Mouse (Mus musculus): ENCODE data around the gene Cpsf6. TPM values are rescaled to one million over a fixed set of nuclear protein-coding genes. Genes with fewer than 3 reads are reported as not detected.

Gene Cpsf6
- polyA plus RNA-seq, 1 experiment, result 26.9 TPM

DNA sequence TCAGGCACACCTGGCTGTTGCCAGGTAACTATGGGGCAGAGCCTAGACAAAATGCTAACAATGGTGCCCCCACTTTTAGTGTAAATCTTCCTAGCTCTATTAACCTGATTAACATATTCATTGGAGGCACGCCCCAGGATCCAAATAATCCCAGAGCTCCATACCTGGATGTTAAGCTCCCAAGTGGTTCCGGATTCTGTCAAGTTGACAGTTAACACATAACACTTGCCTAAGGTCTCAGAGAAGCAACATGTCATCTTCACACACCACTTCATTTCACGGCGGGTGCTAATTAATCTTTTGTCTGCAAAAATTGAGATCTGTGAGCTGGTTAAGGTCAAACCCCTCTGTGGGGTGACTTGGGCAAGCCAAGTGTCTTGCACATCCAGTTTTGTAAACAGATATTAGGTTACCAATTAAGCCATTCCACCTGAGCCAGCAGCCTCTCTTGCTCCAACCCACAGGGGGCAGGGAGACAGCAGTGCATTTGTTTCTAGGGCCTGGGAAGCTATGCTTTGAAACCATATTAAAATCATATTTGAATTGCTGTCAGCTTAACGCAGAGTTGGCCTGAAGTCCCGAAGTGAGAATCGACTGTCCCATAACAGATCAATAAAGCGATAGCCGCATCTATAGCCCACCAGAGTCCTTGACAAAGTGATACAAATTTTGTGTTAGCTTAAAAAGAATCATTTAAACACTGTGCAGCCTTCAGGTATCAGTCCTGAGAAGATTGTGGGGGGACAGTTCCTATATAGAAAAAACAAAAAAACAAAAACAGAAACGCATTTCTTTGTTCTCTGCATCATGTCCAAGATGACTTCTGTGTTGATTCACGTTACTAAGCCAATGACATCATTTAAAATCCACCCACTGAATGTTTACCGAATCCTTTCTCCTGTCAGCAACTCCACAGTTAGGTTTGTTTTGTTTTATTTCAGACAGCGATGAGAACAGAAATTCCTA is 34.0 kb upstream of the Cpsf6 start:
- peak; percentile 75 for DNase-seq
- TF ChIP-seq POLR2A (IDR thresholded peaks at IDR 0.05; ENCODE audit: low read depth, low read length) (no peak), CTCF (conservative IDR thresholded peaks at IDR 0.05; ENCODE audit: insufficient read depth, insufficient read length, low read depth, low read length) (no peak; the same call in 1 of the 2 replicates)
- Histone ChIP-seq H3K27ac (ENCODE audit: insufficient read depth, low read depth, low read length) (no peak overlapping the region), H3K4me3 (ENCODE audit: insufficient read depth, low read depth, low read length) (no peak overlapping the region), H3K27me3 (replicated peaks; ENCODE audit: control insufficient read depth, insufficient read depth, low read length) (no peaks in the 10 kb centered on the region), H3K36me3 (ENCODE audit: control insufficient read depth, insufficient read depth, low read length) (no peaks in the 10 kb centered on the region), H3K4me1 (ENCODE audit: control insufficient read depth, insufficient read depth, low read length) (peaks cover 4% of the 10 kb centered on the region; the same call in 1 of the 2 replicates)
- WGBS, result 67% methylated on average over 13 of the region's 13 CpGs

DNA sequence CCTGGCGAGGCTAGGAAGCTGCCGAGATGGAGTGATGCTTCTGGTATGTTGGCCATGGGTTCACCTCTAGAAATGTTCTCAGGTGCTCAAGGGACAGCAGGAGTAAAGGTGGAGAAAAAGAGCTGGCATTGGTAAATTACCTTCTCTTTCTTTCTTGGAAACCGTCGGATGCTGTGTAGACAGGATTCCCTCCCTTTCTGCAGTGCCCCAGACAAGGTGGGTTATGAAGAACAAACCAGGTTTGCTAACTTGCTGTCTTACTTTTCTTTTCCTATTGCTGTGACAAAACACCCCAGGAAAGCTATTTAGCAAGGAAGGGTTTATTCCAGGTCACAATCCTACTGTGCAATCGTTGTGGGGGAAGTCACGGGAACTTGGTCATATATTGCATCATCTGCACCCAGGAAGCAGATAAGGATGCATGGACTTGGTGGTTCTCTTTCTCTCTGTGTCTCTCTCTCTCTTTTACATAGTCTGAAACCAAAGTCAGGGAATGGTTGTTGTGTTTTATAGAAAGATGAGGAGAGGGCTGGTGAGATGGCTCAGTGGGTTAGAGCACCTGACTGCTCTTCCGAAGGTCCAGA is 32.8 kb upstream of the Cpsf6 start:
- Histone ChIP-seq H3K27me3 (replicated peaks; ENCODE audit: control insufficient read depth, insufficient read depth, low read length) (no peaks in the 10 kb centered on the region), H3K4me1 (ENCODE audit: control insufficient read depth, insufficient read depth, low read length) (peaks cover 4% of the 10 kb centered on the region; the same call in 1 of the 2 replicates), H3K36me3 (ENCODE audit: control insufficient read depth, insufficient read depth, low read length) (no peaks in the 10 kb centered on the region), H3K4me3 (ENCODE audit: insufficient read depth, low read depth, low read length) (no peak overlapping the region), H3K27ac (ENCODE audit: insufficient read depth, low read depth, low read length) (no peak overlapping the region)
- no peak for DNase-seq
- TF ChIP-seq CTCF (conservative IDR thresholded peaks at IDR 0.05; ENCODE audit: insufficient read depth, insufficient read length, low read depth, low read length) (no peak), POLR2A (IDR thresholded peaks at IDR 0.05; ENCODE audit: low read depth, low read length) (no peak)
- 71% methylated on average over 7 of the region's 7 CpGs for WGBS

GRCm38 (mm10) chr10:117411716-117412473 is 32.1 kb upstream of the Cpsf6 start:
- no peaks in the 10 kb centered on the region for H3K36me3 ChIP-seq (ENCODE audit: control insufficient read depth, insufficient read depth, low read length)
- 41% methylated on average over 16 of the region's 16 CpGs for WGBS
- peak; percentile 12 for DNase-seq
- no peak for TF ChIP-seq POLR2A (IDR thresholded peaks at IDR 0.05; ENCODE audit: low read depth, low read length)
- no peak for TF ChIP-seq CTCF (conservative IDR thresholded peaks at IDR 0.05; ENCODE audit: insufficient read depth, insufficient read length, low read depth, low read length)
- H3K4me3 ChIP-seq (ENCODE audit: insufficient read depth, low read depth, low read length), result no peak overlapping the region
- no peaks in the 10 kb centered on the region for H3K4me1 ChIP-seq (ENCODE audit: control insufficient read depth, insufficient read depth, low read length)
- H3K27me3 ChIP-seq (replicated peaks; ENCODE audit: control insufficient read depth, insufficient read depth, low read length), result no peaks in the 10 kb centered on the region
- H3K27ac ChIP-seq (ENCODE audit: insufficient read depth, low read depth, low read length), result no peak overlapping the region

- H3K27me3 ChIP-seq (replicated peaks; ENCODE audit: control insufficient read depth, insufficient read depth, low read length), result no peaks in the 10 kb centered on the region
- H3K36me3 ChIP-seq (ENCODE audit: control insufficient read depth, insufficient read depth, low read length), result no peaks in the 10 kb centered on the region
These were observed 31.3 kb upstream of the Cpsf6 start for GRCm38 (mm10) chr10:117411131-117411530.

DNA sequence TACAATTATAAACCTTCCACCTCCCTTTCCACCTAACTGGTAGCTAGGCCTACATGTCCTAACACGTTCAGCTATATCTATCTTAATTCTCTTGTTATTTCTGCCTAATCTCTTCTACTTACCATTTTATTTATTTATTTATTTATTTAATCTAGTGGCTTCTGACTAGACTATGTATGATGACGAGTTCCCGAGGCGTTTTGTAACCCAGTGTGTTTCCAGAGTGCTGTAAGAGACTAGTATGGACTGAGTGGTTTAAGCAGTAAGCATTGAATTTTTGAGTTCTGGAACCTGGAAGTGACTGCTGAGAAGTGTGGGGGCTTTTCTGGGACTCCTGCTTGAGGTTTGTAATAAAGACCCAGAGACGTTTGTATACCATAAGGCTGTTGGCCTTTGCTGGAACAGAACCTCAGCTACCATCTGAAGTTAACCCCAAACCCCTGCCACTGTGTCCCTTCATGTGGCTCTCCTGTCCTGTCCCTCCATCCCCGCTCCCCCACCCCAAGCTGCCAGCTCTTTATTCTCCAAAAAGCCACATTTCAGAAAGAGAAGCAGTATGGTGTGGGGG is 30.8 kb upstream of the Cpsf6 start:
- Histone ChIP-seq H3K27me3 (replicated peaks; ENCODE audit: control insufficient read depth, insufficient read depth, low read length) (no peaks in the 10 kb centered on the region), H3K4me1 (ENCODE audit: control insufficient read depth, insufficient read depth, low read length) (no peaks in the 10 kb centered on the region), H3K36me3 (ENCODE audit: control insufficient read depth, insufficient read depth, low read length) (no peaks in the 10 kb centered on the region), H3K4me3 (ENCODE audit: insufficient read depth, low read depth, low read length) (no peak overlapping the region), H3K27ac (ENCODE audit: insufficient read depth, low read depth, low read length) (no peak overlapping the region)
- TF ChIP-seq POLR2A (IDR thresholded peaks at IDR 0.05; ENCODE audit: low read depth, low read length) (no peak), CTCF (conservative IDR thresholded peaks at IDR 0.05; ENCODE audit: insufficient read depth, insufficient read length, low read depth, low read length) (no peak)
- no peak for DNase-seq
- WGBS, result 91% methylated on average over 6 of the region's 6 CpGs

More at GRCm38 (mm10) chr10:117411131-117411530, 31.3 kb upstream of the Cpsf6 start:
- 81% methylated on average over 6 of the region's 6 CpGs for WGBS
- Histone ChIP-seq H3K4me3 (ENCODE audit: insufficient read depth, low read depth, low read length) (no peak overlapping the region), H3K27ac (ENCODE audit: insufficient read depth, low read depth, low read length) (no peak overlapping the region), H3K4me1 (ENCODE audit: control insufficient read depth, insufficient read depth, low read length) (no peaks in the 10 kb centered on the region)
- no peak for TF ChIP-seq POLR2A (IDR thresholded peaks at IDR 0.05; ENCODE audit: low read depth, low read length)
- no peak for TF ChIP-seq CTCF (conservative IDR thresholded peaks at IDR 0.05; ENCODE audit: insufficient read depth, insufficient read length, low read depth, low read length)
- DNase-seq, result no peak

GRCm38 (mm10) chr10:117409373-117410354 is 29.8 kb upstream of the Cpsf6 start:
- no peak overlapping the region for H3K4me3 ChIP-seq (ENCODE audit: insufficient read depth, low read depth, low read length)
- H3K27me3 ChIP-seq (replicated peaks; ENCODE audit: control insufficient read depth, insufficient read depth, low read length), result no peaks in the 10 kb centered on the region
- no peak for DNase-seq
- no peaks in the 10 kb centered on the region for H3K4me1 ChIP-seq (ENCODE audit: control insufficient read depth, insufficient read depth, low read length)
- H3K27ac ChIP-seq (ENCODE audit: insufficient read depth, low read depth, low read length), result no peak overlapping the region
- no peaks in the 10 kb centered on the region for H3K36me3 ChIP-seq (ENCODE audit: control insufficient read depth, insufficient read depth, low read length)
- WGBS, result 88% methylated on average over 21 of the region's 21 CpGs
- TF ChIP-seq CTCF (conservative IDR thresholded peaks at IDR 0.05; ENCODE audit: insufficient read depth, insufficient read length, low read depth, low read length) (no peak), POLR2A (IDR thresholded peaks at IDR 0.05; ENCODE audit: low read depth, low read length) (no peak)

Measured in kidney, adult 2 months (tissue).